Mouse (Mus musculus) thymus, postnatal 25 days (tissue): Measurements from ENCODE around the gene Selp.
A peak's percentile ranks its signal among the peaks of the same experiment; 100 is the strongest.

Experiments used
- DNase-seq: peaks from one replicate; pipeline ENCODE4 v3.0.0; 2022

Selp gene

GRCm38 (mm10) chr1:164119892-164120776 lies 5.1 kb downstream of the Selp start:
- DNase-seq = no peak

GRCm38 (mm10) chr1:164120777-164121158 lies 5.7 kb downstream of the Selp start:
- no peak for DNase-seq

- DNase-seq = no peak
Measured at GRCm38 (mm10) chr1:164123836-164124235, 8.8 kb downstream of the Selp start.

GRCm38 (mm10) chr1:164130013-164130412 lies 14.9 kb downstream of the Selp start:
- no peak for DNase-seq

- DNase-seq = no peak
Measured at GRCm38 (mm10) chr1:164132609-164133008, 17.5 kb downstream of the Selp start.

- DNase-seq = no peak
Measured at GRCm38 (mm10) chr1:164134101-164134500, 19.0 kb downstream of the Selp start.

- DNase-seq = peak; percentile 49
Measured at GRCm38 (mm10) chr1:164135360-164135759, 20.3 kb downstream of the Selp start.

- DNase-seq = peak; percentile 43
Measured at GRCm38 (mm10) chr1:164135960-164136359, 20.9 kb downstream of the Selp start.

- no peak for DNase-seq
Measured at GRCm38 (mm10) chr1:164136636-164137035, 21.6 kb downstream of the Selp start.

- DNase-seq = peak; percentile 89
Measured at GRCm38 (mm10) chr1:164138365-164139130, 23.5 kb downstream of the Selp start.

- DNase-seq = no peak
Measured at GRCm38 (mm10) chr1:164139464-164139863, 24.4 kb downstream of the Selp start.

GRCm38 (mm10) chr1:164149083-164149482 lies 34.0 kb downstream of the Selp start:
- DNase-seq = peak; percentile 63

GRCm38 (mm10) chr1:164151387-164152088 lies 36.5 kb downstream of the Selp start, which contains the start of gene F5:
F5 (plus strand) TSS chr1:164151838.
- no peak for DNase-seq

GRCm38 (mm10) chr1:164152836-164153235 lies 37.8 kb downstream of the Selp start:
- DNase-seq = no peak

GRCm38 (mm10) chr1:164154983-164155382 lies 39.9 kb downstream of the Selp start:
- DNase-seq = no peak

GRCm38 (mm10) chr1:164158571-164158970 lies 43.5 kb downstream of the Selp start:
- no peak for DNase-seq

GRCm38 (mm10) chr1:164159781-164160180 lies 44.7 kb downstream of the Selp start:
- no peak for DNase-seq

- DNase-seq = no peak
Measured at GRCm38 (mm10) chr1:164162745-164163144, 47.7 kb downstream of the Selp start.

- no peak for DNase-seq
Measured at GRCm38 (mm10) chr1:164168818-164169217, 53.8 kb downstream of the Selp start.

- DNase-seq = no peak
Measured at GRCm38 (mm10) chr1:164170434-164170833, 55.4 kb downstream of the Selp start.

GRCm38 (mm10) chr1:164173145-164173544 lies 58.1 kb downstream of the Selp start:
- DNase-seq = no peak

- no peak for DNase-seq
Measured at GRCm38 (mm10) chr1:164176856-164177255, 61.8 kb downstream of the Selp start.

GRCm38 (mm10) chr1:164178429-164178828 lies 63.4 kb downstream of the Selp start:
- DNase-seq = no peak
